Mouse (Mus musculus): ENCODE results near the gene Wdr34. TPM values are rescaled to one million over a fixed set of nuclear protein-coding genes. Genes with fewer than 3 reads are reported as not detected.

The Wdr34 gene
- polyA plus RNA-seq, 1 experiment, result 17.6 TPM

DNA sequence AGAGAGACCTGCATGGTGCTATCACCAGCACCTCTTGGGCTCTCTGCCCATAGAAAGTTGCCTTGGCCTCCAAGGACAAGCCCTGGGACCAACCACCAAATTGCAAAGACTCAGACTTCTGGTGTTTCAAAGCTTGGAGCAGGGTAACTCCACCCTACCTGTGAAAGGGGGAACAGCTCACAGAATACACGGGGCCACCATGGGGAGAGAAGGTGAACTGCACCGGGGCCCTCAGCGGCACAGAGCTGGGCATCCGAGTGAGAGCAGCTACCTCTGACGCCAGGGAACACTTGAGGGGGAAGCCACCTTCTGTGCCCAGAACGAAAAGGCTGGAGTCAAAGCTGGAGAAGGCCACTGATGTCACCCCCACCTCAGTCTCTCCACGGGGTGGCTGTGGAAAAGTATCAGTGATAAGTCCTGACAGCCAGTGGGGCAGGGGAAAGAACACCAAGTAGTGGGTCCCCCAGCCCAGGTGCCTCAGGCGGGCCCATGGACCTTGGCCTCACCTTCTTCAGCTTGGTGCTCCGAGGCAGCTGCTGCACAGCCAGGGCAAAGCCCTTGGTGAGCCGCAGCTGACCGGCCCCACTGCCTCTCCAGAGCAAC, 16.3 kb downstream of the Wdr34 start:
- DNase-seq (ENCODE audit: low spot score), result no peak

DNA sequence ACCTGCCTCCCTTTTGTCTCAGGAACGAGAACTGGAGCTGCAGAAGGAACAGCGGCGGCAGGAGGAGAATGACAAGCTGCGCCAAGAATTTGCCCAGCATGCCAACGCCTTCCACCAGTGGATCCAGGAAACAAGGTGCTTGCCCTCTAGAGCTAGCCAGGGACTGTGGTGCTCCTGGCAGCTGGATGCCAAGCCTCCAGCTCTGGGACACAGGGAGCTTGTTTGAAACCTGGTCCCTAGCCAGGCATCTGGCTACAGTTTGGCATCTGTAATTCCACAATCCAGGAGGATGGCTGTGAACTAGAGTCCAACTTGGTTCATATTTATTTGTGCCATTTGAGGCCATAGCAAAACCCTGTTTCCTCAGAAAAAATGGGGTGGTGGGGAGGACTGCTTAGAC, 21.7 kb downstream of the Wdr34 start:
- DNase-seq (ENCODE audit: low spot score), result no peak

DNA sequence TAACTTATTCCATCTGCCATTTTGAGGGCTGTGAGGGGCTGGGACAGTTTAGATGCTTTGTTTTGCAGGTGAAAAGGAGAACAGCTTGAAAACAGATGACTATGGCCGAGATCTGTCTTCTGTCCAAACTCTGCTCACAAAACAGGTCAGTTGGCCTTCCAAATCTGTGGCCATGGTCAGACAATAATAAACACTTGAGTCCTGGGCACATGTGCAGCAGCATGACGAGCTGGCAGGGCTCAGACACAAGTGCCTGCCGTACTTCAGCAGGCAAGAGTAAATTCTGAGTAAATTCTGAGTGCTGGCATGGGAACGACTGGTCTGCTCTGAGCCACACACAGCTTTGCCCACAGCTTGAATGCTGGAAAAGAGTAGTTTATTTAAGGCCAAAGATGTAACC, 23.2 kb downstream of the Wdr34 start:
- DNase-seq (ENCODE audit: low spot score), result no peak

DNA sequence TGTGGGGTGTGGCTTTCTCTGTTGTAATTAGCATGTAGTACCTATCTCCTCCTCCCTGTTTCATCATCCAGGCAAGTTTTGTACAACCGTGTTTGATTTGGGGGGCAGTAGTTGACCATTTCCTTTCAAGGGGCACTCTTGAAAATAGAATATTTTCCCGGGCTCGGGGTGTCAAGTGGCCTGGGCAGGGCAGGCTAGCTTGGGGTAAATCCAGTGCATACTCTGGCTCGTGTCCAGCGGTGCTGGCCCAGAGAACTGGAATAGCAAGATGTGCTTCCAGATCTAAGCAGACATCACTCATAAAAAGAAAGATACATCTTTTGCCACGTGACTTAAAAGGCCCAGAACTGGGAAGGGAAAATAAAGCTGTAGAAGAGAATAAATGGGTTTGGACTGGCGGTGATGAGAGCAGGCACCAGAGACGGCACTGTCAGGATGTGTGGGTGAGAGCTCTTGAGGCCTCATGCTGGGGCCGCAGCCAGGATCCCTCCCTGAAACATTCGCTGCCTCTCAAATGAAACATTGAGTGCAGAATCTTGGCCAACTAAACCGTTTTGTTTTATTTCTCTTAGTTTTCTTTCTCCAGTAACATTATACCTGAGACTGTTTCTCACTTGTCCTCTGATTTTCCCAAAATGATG, 34.2 kb downstream of the Wdr34 start:
- no peak for DNase-seq (ENCODE audit: low spot score)

DNA sequence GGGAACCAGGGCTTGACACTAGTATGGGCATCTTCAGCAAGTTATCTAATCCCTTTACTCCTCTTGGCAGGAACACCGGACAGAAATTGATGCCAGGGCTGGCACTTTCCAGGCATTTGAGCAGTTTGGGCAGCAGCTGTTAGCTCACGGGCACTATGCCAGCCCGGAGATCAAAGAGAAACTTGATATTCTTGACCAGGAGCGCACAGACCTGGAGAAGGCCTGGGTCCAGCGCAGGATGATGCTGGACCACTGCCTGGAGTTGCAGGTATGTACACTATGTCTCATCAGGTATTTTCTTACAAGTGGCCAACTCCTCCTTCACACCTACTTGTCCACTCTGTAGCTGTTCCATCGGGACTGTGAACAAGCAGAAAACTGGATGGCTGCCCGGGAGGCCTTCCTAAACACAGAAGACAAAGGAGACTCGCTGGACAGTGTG, 37.8 kb downstream of the Wdr34 start:
- no peak for DNase-seq (ENCODE audit: low spot score)

DNA sequence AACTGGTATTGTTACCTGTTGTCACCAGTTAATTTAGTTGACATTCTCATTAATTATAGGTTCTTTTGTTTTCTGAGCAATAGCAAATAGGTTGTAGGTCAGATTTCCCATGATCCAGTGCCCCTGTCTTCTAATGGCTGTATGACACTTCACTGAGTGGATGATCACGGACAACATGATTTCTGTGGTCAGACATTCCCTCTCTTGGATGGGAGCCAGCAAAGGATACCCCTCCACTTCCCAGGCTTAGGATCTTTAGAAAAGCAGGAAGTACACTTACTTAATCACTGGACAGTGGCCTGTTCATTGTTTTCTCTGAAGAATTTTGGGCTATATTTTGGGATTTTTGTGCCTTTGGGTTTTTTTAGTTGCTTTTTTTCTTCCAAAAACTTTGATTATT, 39.6 kb downstream of the Wdr34 start:
- no peak for DNase-seq (ENCODE audit: low spot score)

- DNase-seq (ENCODE audit: low spot score), result no peak
Observed at GRCm38 (mm10) chr2:29991962-29992361, 56.7 kb downstream of the Wdr34 start.

Other genes with a start within 250 kb of the Wdr34 start
- 30.0 and 33.6 TPM in 2 replicates for gene Slc27a4, start 246.2 kb downstream of the Wdr34 start, polyA plus RNA-seq (2012; rRNA removed)
- gene Urm1, start 228.8 kb downstream of the Wdr34 start, polyA plus RNA-seq (2012; rRNA removed), result 36.8 and 46.5 TPM in 2 replicates
- gene Cercam, start 179.7 kb downstream of the Wdr34 start, polyA plus RNA-seq (2012; rRNA removed), result 44.7 and 49.3 TPM in 2 replicates
- 41.9 and 48.8 TPM in 2 replicates for gene Odf2, start 159.7 kb downstream of the Wdr34 start, polyA plus RNA-seq (2012; rRNA removed)
- 34.0 and 38.4 TPM in 2 replicates for gene Gle1, start 113.5 kb downstream of the Wdr34 start, polyA plus RNA-seq (2012; rRNA removed)
- 206 and 215 TPM in 2 replicates for gene Sptan1, start 83.3 kb downstream of the Wdr34 start, polyA plus RNA-seq (2012; rRNA removed)
- gene Set, start 8.5 kb upstream of the Wdr34 start, polyA plus RNA-seq (2012; rRNA removed), result 114 and 146 TPM in 2 replicates
- gene Pkn3, start 28.8 kb upstream of the Wdr34 start, polyA plus RNA-seq (2012; rRNA removed), result 18.6 and 22.3 TPM in 2 replicates
- gene Zdhhc12, start 44.8 kb upstream of the Wdr34 start, polyA plus RNA-seq (2012; rRNA removed), result 31.5 and 40.7 TPM in 2 replicates
- gene Zer1, start 75.7 kb upstream of the Wdr34 start, polyA plus RNA-seq (2012; rRNA removed), result 46.2 and 46.5 TPM in 2 replicates
- gene Tbc1d13, start 84.9 kb upstream of the Wdr34 start, polyA plus RNA-seq (2012; rRNA removed), result 29.2 and 29.5 TPM in 2 replicates
- 26.0 and 26.4 TPM in 2 replicates for gene Endog, start 122.6 kb upstream of the Wdr34 start, polyA plus RNA-seq (2012; rRNA removed)
- 25.0 and 26.9 TPM in 2 replicates for gene Spout1, start 129.6 kb upstream of the Wdr34 start, polyA plus RNA-seq (2012; rRNA removed)
- gene Kyat1, start 157.0 kb upstream of the Wdr34 start, polyA plus RNA-seq (2012; rRNA removed), result 75.5 and 103 TPM in 2 replicates
- 24.3 and 30.2 TPM in 2 replicates for gene Lrrc8a, start 188.8 kb upstream of the Wdr34 start, polyA plus RNA-seq (2012; rRNA removed)
- gene Gm28035, start 191.7 kb upstream of the Wdr34 start, polyA plus RNA-seq (2012; rRNA removed), result 4.1 and 5.4 TPM in 2 replicates
- gene Phyhd1, start 217.3 kb upstream of the Wdr34 start, polyA plus RNA-seq (2012; rRNA removed), result 36.2 and 55.9 TPM in 2 replicates
- gene Gm28038, start 232.2 kb upstream of the Wdr34 start, polyA plus RNA-seq (2012; rRNA removed), result not detected in 2 replicates
- gene Dolk, start 237.5 kb upstream of the Wdr34 start, polyA plus RNA-seq (2012; rRNA removed), result 14.4 and 15.7 TPM in 2 replicates
- gene Nup188, start 237.5 kb upstream of the Wdr34 start, polyA plus RNA-seq (2012; rRNA removed), result 17.2 and 18.1 TPM in 2 replicates

All from urinary bladder, adult 2 months (tissue).